ENCODE assay signal across 8 mouse cellular contexts in the genomic region with DNA sequence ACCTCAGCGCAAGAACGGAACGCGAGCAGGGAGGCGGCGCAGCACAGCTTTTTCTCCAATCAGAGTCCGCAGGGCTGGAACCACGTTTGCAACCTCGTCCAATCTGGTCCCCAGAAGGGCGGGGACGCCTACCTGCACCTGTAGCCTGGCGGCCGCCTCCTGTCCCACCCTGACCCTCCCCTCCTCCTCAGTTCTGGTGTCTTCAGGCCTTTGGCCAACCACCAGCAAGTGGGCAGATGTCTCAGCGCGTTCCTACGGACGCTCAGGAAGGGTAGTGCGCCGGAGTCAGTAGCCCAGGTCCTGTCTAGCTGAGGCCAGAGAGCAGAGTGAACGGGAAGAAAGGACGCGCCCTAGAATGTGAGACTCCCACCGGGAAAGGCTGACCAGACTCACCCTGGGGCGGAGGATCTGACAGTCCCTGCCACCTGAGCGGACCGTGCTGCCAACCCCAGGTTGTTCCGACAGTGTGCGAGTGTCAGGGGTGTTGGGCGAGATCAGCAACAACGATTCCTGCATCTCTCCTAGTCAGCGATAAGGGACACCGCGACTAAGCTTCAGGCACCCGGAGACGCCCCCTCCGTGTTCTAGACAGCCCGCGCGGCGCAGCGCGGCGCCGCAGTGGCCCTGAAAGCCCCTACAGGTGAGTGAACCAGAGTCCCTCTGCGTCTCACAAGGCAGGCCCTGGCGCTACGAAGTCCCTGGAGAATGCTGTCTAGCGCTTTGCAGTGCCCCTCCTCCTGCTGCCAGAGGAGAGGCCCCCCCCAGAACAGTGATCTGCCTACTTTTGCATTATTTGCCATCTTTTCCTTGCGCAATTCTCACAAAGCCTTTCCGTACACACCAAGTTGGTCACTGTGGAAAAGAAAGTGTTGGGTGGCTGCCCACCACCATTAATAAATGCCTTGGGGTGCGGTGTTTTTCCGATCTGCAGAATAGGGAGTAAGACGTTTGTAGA. TPM values are rescaled to one million over a fixed set of nuclear protein-coding genes. Genes with fewer than 3 reads are reported as not detected.
A peak's percentile ranks its signal among the peaks of the same experiment; 100 is the strongest.
DNase-seq lines count a peak whose midpoint lies in the region; ATAC-seq and TF ChIP-seq lines count a peak whose summit lies in the region.

No protein-coding gene starts in this region.

- H3K9me3 ChIP-seq in forebrain, postnatal 0 days (ENCODE audit: low read length), result no peaks in the 10 kb centered on the region
- no peaks in the 10 kb centered on the region for H3K9me3 ChIP-seq in hindbrain, embryonic 10.5 days
- no peaks in the 10 kb centered on the region for H3K9me3 ChIP-seq in neural tube, embryonic 15.5 days (replicated peaks)

- peaks cover 4% of the 10 kb centered on the region; the same call in 1 of the 2 replicates for H3K4me1 ChIP-seq in forebrain, postnatal 0 days (ENCODE audit: insufficient read depth)
- H3K4me1 ChIP-seq in hindbrain, embryonic 10.5 days (replicated peaks), result peaks cover 31% of the 10 kb centered on the region
- no peaks in the 10 kb centered on the region; the same call in 1 of the 2 replicates for H3K4me1 ChIP-seq in lung, adult 2 months (ENCODE audit: control insufficient read depth, insufficient read depth, low read length)
- peaks cover 26% of the 10 kb centered on the region for H3K4me1 ChIP-seq in neural tube, embryonic 15.5 days

- peak; percentile 95 for ATAC-seq in forebrain, postnatal 0 days
- peak; percentile 89 for ATAC-seq in neural tube, embryonic 15.5 days (ENCODE audit: low FRiP score)

- H3K27me3 ChIP-seq in forebrain, postnatal 0 days (ENCODE audit: insufficient read depth, low read length), result peaks cover 15% of the 10 kb centered on the region; the same call in 1 of the 2 replicates
- H3K27me3 ChIP-seq in hindbrain, embryonic 10.5 days (ENCODE audit: insufficient read depth, poor library complexity, severe bottlenecking), result peaks cover 76% of the 10 kb centered on the region
- peaks cover 66% of the 10 kb centered on the region for H3K27me3 ChIP-seq in neural tube, embryonic 15.5 days (replicated peaks)

- TF ChIP-seq POLR2A in lung, adult 2 months (IDR thresholded peaks at IDR 0.05; ENCODE audit: borderline replicate concordance, extremely low read depth, low read depth, low read length), result peak; percentile 24; the same call in 1 of the 2 replicates

- peak overlapping the region; percentile 49 for H3K9ac ChIP-seq in forebrain, postnatal 0 days
- peak overlapping the region; percentile 37 for H3K9ac ChIP-seq in neural tube, embryonic 15.5 days (replicated peaks)

- H3K4me2 ChIP-seq in forebrain, postnatal 0 days (ENCODE audit: low read depth), result peak overlapping the region; percentile 93
- H3K4me2 ChIP-seq in neural tube, embryonic 15.5 days, result peak overlapping the region; percentile 86

- peak; percentile 58 for DNase-seq in Muller cell, postnatal 12 days (ENCODE audit: inconsistent ontology term)
- peak; percentile 71 to 80 for DNase-seq in cerebellum, adult 18-20 months
- DNase-seq in forebrain, postnatal 0 days, result peak; percentile 78
- DNase-seq in hindbrain, embryonic 10.5 days (ENCODE audit: low spot score), result peak; percentile 65
- peak; percentile 56 for DNase-seq in layer of hippocampus, adult 9-11 months
- DNase-seq in lung, adult 2 months, result peak; percentile 59
- DNase-seq in urinary bladder, postnatal 4 days (ENCODE audit: low spot score in 2 of 2), result peak; percentile 37 to 66

- no peak for TF ChIP-seq CTCF in forebrain, postnatal 0 days (IDR thresholded peaks at IDR 0.05; ENCODE audit: low read depth)
- TF ChIP-seq CTCF in lung, adult 2 months (IDR thresholded peaks at IDR 0.05; ENCODE audit: insufficient read depth, low read length), result no peak

- no peak overlapping the region for H3K27ac ChIP-seq in forebrain, postnatal 0 days (ENCODE audit: low read depth, low read length)
- H3K27ac ChIP-seq in hindbrain, embryonic 10.5 days, result peak overlapping the region; percentile 67; the same call in 1 of the 2 replicates
- no peak overlapping the region for H3K27ac ChIP-seq in neural tube, embryonic 15.5 days (replicated peaks)

- H3K36me3 ChIP-seq in forebrain, postnatal 0 days (ENCODE audit: insufficient read depth), result no peaks in the 10 kb centered on the region
- H3K36me3 ChIP-seq in hindbrain, embryonic 10.5 days, result no peaks in the 10 kb centered on the region
- H3K36me3 ChIP-seq in neural tube, embryonic 15.5 days, result no peaks in the 10 kb centered on the region

- under 1% methylated on average over 53 of the region's 53 CpGs for WGBS in forebrain, postnatal 0 days
- WGBS in hindbrain, embryonic 10.5 days, result under 1% methylated on average over 53 of the region's 53 CpGs
- WGBS in lung, adult 2 months, result 1% methylated on average over 53 of the region's 53 CpGs
- WGBS in neural tube, embryonic 15.5 days, result under 1% methylated on average over 53 of the region's 53 CpGs

- H3K4me3 ChIP-seq in forebrain, postnatal 0 days (ENCODE audit: low read depth, low read length), result peak overlapping the region; percentile 47
- H3K4me3 ChIP-seq in hindbrain, embryonic 10.5 days, result peak overlapping the region; percentile 65
- peak overlapping the region; percentile 76 for H3K4me3 ChIP-seq in lung, adult 2 months (replicated peaks; ENCODE audit: extremely low read depth, low read depth, low read length)
- peak overlapping the region; percentile 51 for H3K4me3 ChIP-seq in neural tube, embryonic 15.5 days (replicated peaks)

RNA-seq across cellular contexts. Expression of a gene that starts 1.3 kb away (rescaled TPM):
- 3.3 and 4.8 TPM in 2 replicates for total RNA-seq in forebrain, postnatal 0 days (2014; rRNA removed)
- polyA plus RNA-seq in forebrain, postnatal 0 days (2015; fragmentation: Nextera tagmentation; extraction: Ambion mirVana), result 2.6 and 3.8 TPM in 2 replicates
- polyA plus RNA-seq in hindbrain, embryonic 10.5 days (2016; fragmentation: Nextera tagmentation; extraction: Ambion mirVana), result 1.1 and 4.0 TPM in 2 replicates
- 3.5 TPM in 2 replicates for polyA plus RNA-seq in lung, adult 2 months (2012; rRNA removed)
- polyA plus RNA-seq in neural tube, embryonic 15.5 days (2015; fragmentation: Nextera tagmentation; extraction: Ambion mirVana), result 1.0 and 1.6 TPM in 2 replicates
